Mouse (Mus musculus): ENCODE measurements around the gene Fabp1.

DNA sequence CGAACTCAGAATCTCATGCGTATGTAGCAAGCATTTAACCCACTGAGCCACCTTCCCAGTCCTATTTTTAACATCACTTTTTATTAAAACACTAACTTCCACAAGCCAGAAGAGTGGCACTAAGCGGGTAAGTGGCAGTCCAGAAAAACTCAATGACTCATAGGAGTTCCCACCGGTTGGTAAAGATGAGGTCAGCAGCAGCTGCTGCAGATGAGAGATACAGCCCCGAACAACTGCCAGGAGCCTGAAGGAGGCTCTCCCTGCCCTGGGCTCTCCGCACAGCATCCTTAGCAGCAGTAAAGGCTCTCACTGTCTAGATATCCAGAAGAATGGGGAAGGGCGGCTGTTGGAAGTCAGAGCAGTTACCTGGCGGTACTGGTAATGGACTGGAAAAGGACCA, 51.3 kb downstream of the Fabp1 start:
- no peak for TF ChIP-seq POLR2A (IDR thresholded peaks at IDR 0.05; ENCODE audit: insufficient read depth, low read length)
- TF ChIP-seq CTCF (IDR thresholded peaks at IDR 0.05; ENCODE audit: low read depth, low read length) = no peak

Measured in ES-Bruce4 (cell line).